Comparison of ENCODE assay signal across 16 mouse cellular contexts in the genomic region with DNA sequence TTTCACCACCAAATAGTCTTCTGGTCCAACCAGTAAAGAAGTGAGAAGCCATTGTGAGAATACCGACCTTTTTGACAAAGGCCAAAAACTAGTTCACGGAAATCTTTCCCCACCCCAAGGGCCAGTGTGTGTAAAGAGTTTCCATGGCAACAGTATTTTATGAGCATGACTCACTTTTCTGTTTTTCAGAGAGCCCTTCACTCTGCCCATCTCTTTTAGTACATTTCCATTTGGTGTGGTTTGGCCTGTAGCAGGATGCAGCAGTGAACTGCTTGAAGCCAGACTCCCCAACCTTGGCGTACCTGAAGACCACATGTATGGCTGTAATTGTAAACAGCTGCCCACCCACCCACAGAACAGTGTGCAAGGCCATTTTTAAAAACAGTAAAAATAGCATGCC.
A peak's percentile ranks its signal among the peaks of the same experiment; 100 is the strongest.
DNase-seq lines count a peak whose midpoint lies in the region; ATAC-seq and TF ChIP-seq lines count a peak whose summit lies in the region.
"Had no signal": no experiment of that assay in that cellular context is flagged by ENCODE, and none has a peak within 500 bp of the region (broad histone marks: within the 10 kb centered on the region; RNA-seq: fewer than 3 reads in every experiment).

No protein-coding gene starts in this region.

- no peak overlapping the region for H3K27ac ChIP-seq in kidney, postnatal 0 days
- no peak overlapping the region for H3K27ac ChIP-seq in kidney, adult 2 months (ENCODE audit: insufficient read depth, low read depth, low read length)
- peak overlapping the region; percentile 78 for H3K27ac ChIP-seq in limb, embryonic 12.5 days
- no peak overlapping the region for H3K27ac ChIP-seq in hindbrain, embryonic 11.5 days (ENCODE audit: low read depth, low read length)
- no peak overlapping the region for H3K27ac ChIP-seq in forebrain, embryonic 15.5 days (replicated peaks)
- H3K27ac ChIP-seq: hindbrain, embryonic 10.5 days; midbrain, embryonic 13.5 days; neural tube, embryonic 12.5 days had no signal

- H3K4me1 ChIP-seq in kidney, postnatal 0 days (replicated peaks; ENCODE audit: insufficient read depth, low read length) = no peaks in the 10 kb centered on the region
- H3K4me1 ChIP-seq in kidney, adult 2 months (ENCODE audit: control insufficient read depth, insufficient read depth, low read length) = no peaks in the 10 kb centered on the region
- peaks cover 24% of the 10 kb centered on the region for H3K4me1 ChIP-seq in limb, embryonic 12.5 days (replicated peaks)
- no peaks in the 10 kb centered on the region for H3K4me1 ChIP-seq in hindbrain, embryonic 11.5 days (replicated peaks; ENCODE audit: control insufficient read depth, insufficient read depth, low read length)
- H3K4me1 ChIP-seq in forebrain, embryonic 15.5 days = no peaks in the 10 kb centered on the region
- H3K4me1 ChIP-seq: midbrain, embryonic 13.5 days; neural tube, embryonic 12.5 days had no signal

- no peak overlapping the region for H3K4me2 ChIP-seq in kidney, postnatal 0 days (ENCODE audit: low read length)
- no peak overlapping the region for H3K4me2 ChIP-seq in limb, embryonic 12.5 days
- H3K4me2 ChIP-seq in hindbrain, embryonic 11.5 days (replicated peaks; ENCODE audit: low read depth, low read length) = no peak overlapping the region
- H3K4me2 ChIP-seq in forebrain, embryonic 15.5 days (replicated peaks) = no peak overlapping the region
- H3K4me2 ChIP-seq: midbrain, embryonic 13.5 days; neural tube, embryonic 12.5 days had no signal

- no peaks in the 10 kb centered on the region for H3K27me3 ChIP-seq in kidney, postnatal 0 days (ENCODE audit: insufficient read depth, low read length)
- no peaks in the 10 kb centered on the region for H3K27me3 ChIP-seq in kidney, adult 2 months (replicated peaks; ENCODE audit: control insufficient read depth, insufficient read depth, low read length)
- H3K27me3 ChIP-seq in limb, embryonic 12.5 days = 0 out of 2 replicates have a peak, but pooled peaks cover 6% of the 10 kb centered on the region
- H3K27me3 ChIP-seq in hindbrain, embryonic 11.5 days (ENCODE audit: control insufficient read depth, insufficient read depth, low read length) = no peaks in the 10 kb centered on the region
- H3K27me3 ChIP-seq in forebrain, embryonic 15.5 days = no peaks in the 10 kb centered on the region
- H3K27me3 ChIP-seq: midbrain, embryonic 13.5 days; neural tube, embryonic 12.5 days had no signal

- ATAC-seq in kidney, postnatal 0 days (replicated peaks; ENCODE audit: low FRiP score, low read depth) = no peak
- ATAC-seq in limb, embryonic 12.5 days (ENCODE audit: insufficient number of reproducible peaks, insufficient read depth, low FRiP score, low TSS enrichment, low read depth) = peak; percentile 84; the same call in 1 of the 2 replicates
- ATAC-seq in hindbrain, embryonic 11.5 days (ENCODE audit: low FRiP score) = no peak
- no peak for ATAC-seq in forebrain, embryonic 15.5 days (replicated peaks)
- ATAC-seq: liver, postnatal 0 days; midbrain, embryonic 13.5 days had no signal

- DNase-seq in adrenal gland, adult 2 months = peak; percentile 33
- DNase-seq in adrenal gland, adult 18-20 months (ENCODE audit: low spot score in 2 of 2) = no peak
- peak; percentile 23 for DNase-seq in kidney, postnatal 0 days (ENCODE audit: low spot score)
- no peak for DNase-seq in kidney, adult 2 months
- peak; percentile 79 for DNase-seq in NIH3T3 (ENCODE audit: low read depth)
- no peak for DNase-seq in hindbrain, embryonic 11.5 days (ENCODE audit: low spot score)
- DNase-seq: cerebellum, adult 8-10 months; kidney, postnatal 10 days; left cerebral cortex, postnatal 4 days; liver, postnatal 0 days; right cerebral cortex, postnatal 4 days had no signal

- WGBS in kidney, postnatal 0 days = 60% methylated on average over 3 of the region's 3 CpGs
- 67% methylated on average over 3 of the region's 3 CpGs for WGBS in kidney, adult 2 months
- WGBS in limb, embryonic 12.5 days = 25% methylated on average over 3 of the region's 3 CpGs
- WGBS in hindbrain, embryonic 11.5 days = 53% methylated on average over 3 of the region's 3 CpGs
- WGBS in forebrain, embryonic 15.5 days = 63% methylated on average over 3 of the region's 3 CpGs

- H3K9ac ChIP-seq in kidney, postnatal 0 days (ENCODE audit: low read depth, low read length) = no peak overlapping the region
- H3K9ac ChIP-seq in limb, embryonic 12.5 days (replicated peaks) = no peak overlapping the region
- H3K9ac ChIP-seq in hindbrain, embryonic 11.5 days (ENCODE audit: low read depth, low read length) = no peak overlapping the region
- no peak overlapping the region for H3K9ac ChIP-seq in forebrain, embryonic 15.5 days (replicated peaks)
- H3K9ac ChIP-seq: liver, postnatal 0 days; midbrain, embryonic 13.5 days; neural tube, embryonic 12.5 days had no signal

- no peaks in the 10 kb centered on the region for H3K9me3 ChIP-seq in kidney, postnatal 0 days (replicated peaks; ENCODE audit: low read length)
- no peaks in the 10 kb centered on the region for H3K9me3 ChIP-seq in limb, embryonic 12.5 days
- H3K9me3 ChIP-seq in hindbrain, embryonic 11.5 days (ENCODE audit: control insufficient read depth, low read length) = no peaks in the 10 kb centered on the region
- no peaks in the 10 kb centered on the region for H3K9me3 ChIP-seq in forebrain, embryonic 15.5 days
- H3K9me3 ChIP-seq: hindbrain, embryonic 10.5 days; midbrain, embryonic 13.5 days; neural tube, embryonic 12.5 days had no signal

- no peak overlapping the region for H3K4me3 ChIP-seq in kidney, postnatal 0 days (replicated peaks; ENCODE audit: low read depth, low read length)
- H3K4me3 ChIP-seq in kidney, adult 2 months (ENCODE audit: insufficient read depth, low read depth, low read length) = no peak overlapping the region
- no peak overlapping the region for H3K4me3 ChIP-seq in limb, embryonic 12.5 days (replicated peaks)
- no peak overlapping the region for H3K4me3 ChIP-seq in hindbrain, embryonic 11.5 days (ENCODE audit: low read depth, low read length)
- H3K4me3 ChIP-seq in forebrain, embryonic 15.5 days = no peak overlapping the region
- H3K4me3 ChIP-seq: hindbrain, embryonic 10.5 days; midbrain, embryonic 13.5 days; neural tube, embryonic 12.5 days had no signal

- no peak for TF ChIP-seq POLR2A in kidney, adult 2 months (IDR thresholded peaks at IDR 0.05; ENCODE audit: low read depth, low read length)

- no peak for TF ChIP-seq CTCF in kidney, postnatal 0 days (IDR thresholded peaks at IDR 0.05; ENCODE audit: low read depth)
- no peak for TF ChIP-seq CTCF in kidney, adult 2 months (conservative IDR thresholded peaks at IDR 0.05; ENCODE audit: insufficient read depth, insufficient read length, low read depth, low read length)

- no peaks in the 10 kb centered on the region for H3K36me3 ChIP-seq in kidney, postnatal 0 days (ENCODE audit: insufficient read depth, low read length)
- H3K36me3 ChIP-seq in kidney, adult 2 months (ENCODE audit: control insufficient read depth, insufficient read depth, low read length) = no peaks in the 10 kb centered on the region
- H3K36me3 ChIP-seq in limb, embryonic 12.5 days = no peaks in the 10 kb centered on the region
- no peaks in the 10 kb centered on the region for H3K36me3 ChIP-seq in hindbrain, embryonic 11.5 days (ENCODE audit: control insufficient read depth, insufficient read depth, low read length)
- H3K36me3 ChIP-seq in forebrain, embryonic 15.5 days = no peaks in the 10 kb centered on the region
- H3K36me3 ChIP-seq: hindbrain, embryonic 10.5 days; midbrain, embryonic 13.5 days; neural tube, embryonic 12.5 days had no signal

Comparison
In these comparisons a context has a peak if more than half of its experiments do, and no peak if none do; other contexts are left out.
1. DNase-seq: peak in adrenal gland, adult 2 months (single experiment), kidney, postnatal 0 days (single experiment) and NIH3T3 (single experiment); none in adrenal gland, adult 18-20 months (0 of 2), kidney, adult 2 months (single experiment) and hindbrain, embryonic 11.5 days (single experiment).